Mouse (Mus musculus) thymus, adult 2 months (tissue): ENCODE measurements around the gene Gstm3.
"Not testable (repeated sequence)": the region's sequence is repeated elsewhere in the genome, so short reads cannot be mapped to it uniquely, and the experiment has no call there.

Source experiments
- CTCF ChIP-seq: fragments of 200-500 bp; IDR thresholded peaks from 2 replicates; pipeline ENCODE4 v1.5.1; 2012; ENCODE audit warnings: mild to moderate bottlenecking, control low read depth, low read length, moderate library complexity, borderline replicate concordance; ENCODE audit not compliant: control insufficient read depth, poor library complexity, insufficient read depth; ENCODE audit errors: extremely low read depth
- POLR2A ChIP-seq: fragments of 200-500 bp; IDR thresholded peaks from 2 replicates; pipeline ENCODE4 v1.6.1; 2012; ENCODE audit warnings: mild to moderate bottlenecking, low read length, control low read depth, moderate library complexity; ENCODE audit not compliant: control insufficient read depth, poor library complexity, insufficient read depth; ENCODE audit errors: extremely low read depth

- not testable (repeated sequence) for TF ChIP-seq CTCF, POLR2A
These were observed 13.8 kb downstream of the Gstm3 start for GRCm38 (mm10) chr3:107955260-107955659.
